Mouse (Mus musculus) heart, adult 2 months (tissue): ENCODE measurements around the gene Zscan20. TPM values are rescaled to one million over a fixed set of nuclear protein-coding genes. Genes with fewer than 3 reads are reported as not detected.
A peak's percentile ranks its signal among the peaks of the same experiment; 100 is the strongest.
"Not testable (repeated sequence)": the region's sequence is repeated elsewhere in the genome, so short reads cannot be mapped to it uniquely, and the experiment has no call there.

Experiments used
- DNase-seq, 2 experiments: peaks; one replicate each; pipeline ENCODE4 v3.0.0; 2021
- H3K27ac ChIP-seq: fragments of 200-600 bp; 2 replicates; pipeline ENCODE4 v1.8.1; 2022
- H3K27me3 ChIP-seq: fragments of 200-500 bp; 2 replicates; pipeline ENCODE4 v1.6.1; 2012; ENCODE audit warnings: mild to moderate bottlenecking, low read length, inconsistent platforms, mixed read lengths; ENCODE audit not compliant: control insufficient read depth, insufficient read depth
- H3K36me3 ChIP-seq: fragments of 200-500 bp; 2 replicates; pipeline ENCODE4 v1.6.1; 2012; ENCODE audit warnings: low read length, inconsistent platforms; ENCODE audit not compliant: control insufficient read depth, insufficient read depth
- H3K4me1 ChIP-seq: fragments of 200-500 bp; 2 replicates; pipeline ENCODE4 v1.6.1; 2011; ENCODE audit warnings: low read length; ENCODE audit not compliant: control insufficient read depth, insufficient read depth
- H3K4me3 ChIP-seq: fragments of 200-600 bp; 2 replicates; pipeline ENCODE4 v1.8.1; 2022
- H3K79me2 ChIP-seq: fragments of 200-500 bp; replicated peaks from 2 replicates; pipeline ENCODE4 v1.6.1; 2012; ENCODE audit warnings: mild to moderate bottlenecking, inconsistent platforms, low read length, moderate library complexity, mixed read lengths; ENCODE audit not compliant: control insufficient read depth, insufficient read depth
- H3K9ac ChIP-seq: fragments of 200-500 bp; 2 replicates; pipeline ENCODE4 v1.6.1; 2012; ENCODE audit warnings: low read depth, mild to moderate bottlenecking, control low read depth, inconsistent platforms, low read length, mixed read lengths
- CTCF ChIP-seq: fragments of 200-600 bp; IDR thresholded peaks from 2 replicates; pipeline ENCODE4 v1.8.1; 2022; ENCODE audit warnings: antibody characterized with exemption, mild to moderate bottlenecking, moderate library complexity
- EP300 ChIP-seq: fragments of 200-500 bp; IDR thresholded peaks from 2 replicates; pipeline ENCODE4 v1.6.1; 2011; ENCODE audit warnings: low read depth, low read length, control low read depth; ENCODE audit not compliant: insufficient read depth
- POLR2A ChIP-seq: fragments of 200-500 bp; IDR thresholded peaks from 2 replicates; pipeline ENCODE4 v1.6.1; 2011; ENCODE audit warnings: mild to moderate bottlenecking, low read depth, low read length, control low read depth; ENCODE audit not compliant: insufficient read depth
- WGBS: fragments of 180-500 bp; shearing (Covaris S2); methylation state at CpG from one replicate; pipeline ENCODE4 v1.1.7; 2018; 5-methylcytosine and 5-hydroxymethylcytosine counted together
- intact Hi-C: fragments of 180-260 bp; cut with DNase I; formaldehyde crosslinking; loops from one replicate; pipeline ENCODE4 v1.15.1; 2025
- polyA plus RNA-seq: library from polyadenylated mRNA; depleted of rRNA; stranded (reverse); fragments of >200 nt; gene quantifications from 2 replicates; pipeline ENCODE4 v1.2.3, GENCODE M21; 2012
- total RNA-seq, 2 experiments: library from RNA; stranded (reverse); gene quantifications; 2 replicates each; pipeline ENCODE4 v1.2.3; 2021

Gene Zscan20
- total and polyA plus RNA-seq, 3 experiments, result 1.8 to 10.1 (median 6.0) TPM

DNA sequence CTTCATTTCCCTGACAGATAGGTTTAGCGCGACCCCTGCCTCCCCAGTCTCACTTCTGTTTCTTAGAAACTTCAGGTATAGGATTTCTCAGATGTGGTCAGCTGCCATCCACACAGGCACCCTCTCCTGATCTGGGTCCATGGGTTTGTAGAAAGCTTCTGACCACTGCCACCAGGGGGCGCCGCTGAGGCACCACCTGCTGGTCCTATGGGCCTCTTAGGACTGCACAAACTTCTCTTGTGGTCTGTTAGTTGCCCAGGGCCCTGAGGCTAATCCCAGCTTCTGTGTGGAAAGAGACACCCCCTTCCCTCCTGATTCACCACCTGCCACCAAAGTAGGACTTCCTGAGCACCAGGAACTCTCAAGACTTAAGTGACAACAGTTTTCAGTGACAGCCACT is 30.7 kb downstream of the Zscan20 start:
- H3K36me3 ChIP-seq, result no peaks in the 10 kb centered on the region
- no peak overlapping the region for H3K4me3 ChIP-seq
- H3K27me3 ChIP-seq, result no peaks in the 10 kb centered on the region
- no peak for TF ChIP-seq POLR2A
- no peak for TF ChIP-seq EP300
- peak; percentile 63 for TF ChIP-seq CTCF
- WGBS, result 51% methylated on average over 4 of the region's 4 CpGs
- no peaks in the 10 kb centered on the region for H3K4me1 ChIP-seq
- H3K79me2 ChIP-seq, result no peaks in the 10 kb centered on the region
- no peak overlapping the region for H3K27ac ChIP-seq
- no peak overlapping the region for H3K9ac ChIP-seq
- peak; percentile 14 to 25 for DNase-seq
- intact Hi-C loops, result no loop called here

DNA sequence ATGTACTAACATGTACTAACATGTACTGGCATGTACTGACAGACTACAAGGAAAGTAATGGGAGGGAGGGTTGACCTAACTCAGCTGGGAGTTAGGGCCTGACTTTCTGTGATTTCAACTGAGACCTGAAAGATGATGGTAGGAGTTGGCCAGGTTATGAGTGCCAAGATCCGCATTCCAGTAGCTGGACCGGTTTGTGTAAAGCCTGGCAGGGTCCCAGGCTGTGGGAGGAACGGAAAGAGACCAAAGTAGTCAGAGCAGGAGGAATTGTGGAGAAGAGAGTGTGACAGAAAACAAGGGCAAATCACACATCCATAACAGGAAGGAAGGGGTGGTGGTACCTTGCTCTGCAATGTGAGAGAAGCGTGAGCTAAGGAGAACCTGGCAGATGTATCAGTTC is 34.1 kb downstream of the Zscan20 start:
- no peak for TF ChIP-seq CTCF
- TF ChIP-seq EP300, result no peak
- no peak for TF ChIP-seq POLR2A
- Histone ChIP-seq H3K27me3 (no peaks in the 10 kb centered on the region), H3K79me2 (no peaks in the 10 kb centered on the region), H3K36me3 (no peaks in the 10 kb centered on the region), H3K27ac (no peak overlapping the region), H3K4me1 (no peaks in the 10 kb centered on the region), H3K4me3 (no peak overlapping the region), H3K9ac (no peak overlapping the region)
- DNase-seq, result no peak
- 36% methylated on average over 4 of the region's 4 CpGs for WGBS
- intact Hi-C loops, result no loop called here

DNA sequence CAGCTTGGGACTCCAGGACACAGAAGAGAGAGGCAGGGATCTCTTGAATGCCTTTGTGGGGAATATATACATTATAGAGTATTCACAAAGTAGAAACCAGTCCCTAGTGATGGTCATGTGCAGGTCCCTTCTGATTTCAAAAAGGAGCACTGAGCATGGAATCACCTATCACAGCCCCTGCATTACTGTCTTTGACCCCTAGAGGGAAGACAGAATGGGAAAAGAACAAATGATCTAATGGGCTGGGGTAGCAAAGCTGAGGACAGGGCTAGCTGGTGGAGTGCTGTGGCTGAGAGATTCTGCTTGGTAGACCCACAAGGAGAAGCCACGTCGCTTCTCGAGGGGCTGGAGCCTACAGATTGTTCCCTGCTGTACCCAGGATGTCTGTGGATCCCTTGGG is 49.6 kb downstream of the Zscan20 start:
- H3K4me3 ChIP-seq, result no peak overlapping the region
- no peaks in the 10 kb centered on the region for H3K27me3 ChIP-seq
- no peaks in the 10 kb centered on the region for H3K36me3 ChIP-seq
- DNase-seq, result no peak
- no peak overlapping the region for H3K27ac ChIP-seq
- no peak for TF ChIP-seq EP300
- TF ChIP-seq POLR2A, result no peak
- TF ChIP-seq CTCF, result peak; percentile 30
- intact Hi-C loops, result no loop called here
- H3K9ac ChIP-seq, result no peak overlapping the region
- H3K79me2 ChIP-seq, result no peaks in the 10 kb centered on the region
- 80% methylated on average over 3 of the region's 3 CpGs for WGBS
- no peaks in the 10 kb centered on the region for H3K4me1 ChIP-seq

DNA sequence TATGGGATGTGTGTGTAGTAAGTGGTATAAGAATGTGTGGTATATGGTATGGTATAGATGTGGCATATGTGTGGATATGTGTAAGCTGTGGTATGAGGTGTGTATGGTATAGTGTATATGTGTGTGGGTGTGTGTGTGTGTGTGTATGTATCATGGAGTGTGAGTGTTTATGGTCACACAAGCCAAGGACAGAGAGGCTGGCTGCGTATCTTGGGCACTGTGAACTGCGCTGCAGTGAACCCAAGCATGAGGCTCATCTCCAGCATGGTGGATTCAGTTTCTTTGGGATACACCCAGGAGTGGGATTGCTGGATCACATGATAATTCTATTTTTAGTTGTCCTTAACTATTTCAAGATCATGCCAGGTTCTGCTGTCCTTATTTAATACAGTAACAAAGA is 55.7 kb downstream of the Zscan20 start:
- Histone ChIP-seq H3K36me3 (no peaks in the 10 kb centered on the region), H3K9ac (no peak overlapping the region), H3K4me3 (no peak overlapping the region), H3K27me3 (no peaks in the 10 kb centered on the region), H3K79me2 (no peaks in the 10 kb centered on the region), H3K4me1 (no peaks in the 10 kb centered on the region), H3K27ac (no peak overlapping the region)
- TF ChIP-seq POLR2A (no peak), EP300 (no peak), CTCF (no peak)
- WGBS, result 91% methylated on average over 2 of the region's 2 CpGs
- intact Hi-C loops, result no loop called here
- DNase-seq, result no peak

DNA sequence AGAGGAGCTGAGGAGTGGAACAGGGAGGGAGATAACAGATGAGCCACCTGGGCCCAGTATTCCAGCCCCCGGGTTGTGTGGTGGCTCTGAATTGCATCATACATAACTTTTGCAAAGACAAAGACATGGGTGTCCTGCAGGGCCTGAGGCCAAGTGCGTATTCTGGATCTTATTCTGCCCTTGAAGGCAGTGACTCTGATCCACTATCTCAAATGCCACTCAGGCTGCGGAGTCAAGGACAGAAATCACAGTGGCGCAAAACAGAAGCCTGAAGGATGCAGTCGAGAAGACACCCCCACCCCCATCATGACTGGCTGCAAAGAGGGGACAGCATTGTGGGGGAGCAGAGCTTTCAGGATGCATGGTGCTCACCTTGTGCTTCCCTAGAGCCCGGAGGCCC is 59.1 kb downstream of the Zscan20 start:
- intact Hi-C loops, result no loop called here
- Histone ChIP-seq H3K4me3 (no peak overlapping the region), H3K9ac (no peak overlapping the region), H3K36me3 (no peaks in the 10 kb centered on the region), H3K27me3 (no peaks in the 10 kb centered on the region), H3K27ac (no peak overlapping the region), H3K79me2 (no peaks in the 10 kb centered on the region), H3K4me1 (no peaks in the 10 kb centered on the region)
- WGBS, result 68% methylated on average over 6 of the region's 6 CpGs
- no peak for DNase-seq
- TF ChIP-seq EP300 (no peak), CTCF (no peak), POLR2A (no peak)

DNA sequence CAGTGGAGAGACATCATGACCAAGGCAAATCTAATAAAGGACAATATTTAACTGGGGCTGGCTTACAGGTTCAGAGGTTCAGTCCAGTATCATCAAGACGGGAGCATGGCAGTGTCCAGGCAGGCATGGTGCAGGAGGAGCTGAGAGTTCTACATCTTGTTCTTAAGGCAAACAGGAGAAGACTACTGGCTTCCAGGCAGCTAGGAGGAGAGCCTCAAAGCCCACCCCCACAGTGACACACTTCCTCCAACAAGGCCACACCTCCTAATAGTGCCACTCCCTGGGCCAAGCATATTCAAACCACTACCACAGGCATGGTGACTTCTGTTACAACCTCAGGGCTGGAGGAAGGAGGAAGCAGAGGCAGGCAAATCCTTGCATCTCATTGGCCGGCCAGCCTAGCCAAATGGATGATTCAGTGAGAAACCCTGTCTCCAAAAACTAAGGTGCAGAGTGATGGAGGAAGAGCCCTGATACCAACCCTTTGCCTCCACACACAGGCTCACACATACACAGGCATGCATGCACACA is 65.9 kb downstream of the Zscan20 start:
- not testable (repeated sequence) for H3K27ac ChIP-seq, DNase-seq, H3K4me1 ChIP-seq, H3K36me3 ChIP-seq, H3K79me2 ChIP-seq, H3K27me3 ChIP-seq, H3K4me3 ChIP-seq, H3K9ac ChIP-seq
- intact Hi-C loops, result loop anchor here (5.0 kb wide), 1 partner anchor 1177 kb away; no protein-coding TSS in a partner anchor
- WGBS, result 66% methylated on average over 2 of the region's 2 CpGs
